Mouse (Mus musculus) heart, embryonic 14.5 days (tissue): ENCODE measurements around the gene G6pc3. TPM values are rescaled to one million over a fixed set of nuclear protein-coding genes. Genes with fewer than 3 reads are reported as not detected.

Source experiments
- ATAC-seq: fragments of 200-750 bp; cut with Nextera tagmentation; 2 replicates; pipeline ENCODE4 v1.8.0; 2017; ENCODE audit warnings: low read depth, moderate TSS enrichment; ENCODE audit not compliant: insufficient number of reproducible peaks, insufficient read depth, low FRiP score
- H3K27ac ChIP-seq, 2 experiments: fragments of 200-500 bp in 1 of 2; fragments of 300-500 bp in 1 of 2; sonication (generic) in 1 of 2; replicated peaks in 1 of 2; 2 replicates each; pipeline ENCODE4 v1.5.1; 2012 to 2014; ENCODE audit warnings: low read depth in 2 of 2, low read length in 2 of 2, control low read depth in 1 of 2, mild to moderate bottlenecking in 1 of 2, mixed read lengths in 1 of 2; ENCODE audit not compliant: control insufficient read depth in 1 of 2, insufficient read depth in 1 of 2
- H3K27me3 ChIP-seq: fragments of 300-500 bp; sonication (generic); 2 replicates; pipeline ENCODE4 v1.6.1; 2014; ENCODE audit warnings: mild to moderate bottlenecking, low read length, control low read depth; ENCODE audit not compliant: control insufficient read depth, insufficient read depth
- H3K36me3 ChIP-seq: fragments of 300-500 bp; sonication (generic); 2 replicates; pipeline ENCODE4 v1.6.1; 2014; ENCODE audit warnings: mild to moderate bottlenecking, control low read depth, low read length, mixed read lengths; ENCODE audit not compliant: control insufficient read depth, insufficient read depth
- H3K4me1 ChIP-seq, 2 experiments: fragments of 200-500 bp in 1 of 2; fragments of 300-500 bp in 1 of 2; sonication (generic) in 1 of 2; 2 replicates each; pipeline ENCODE4 v1.6.1; 2012 to 2014; ENCODE audit warnings: low read length in 2 of 2, control low read depth in 1 of 2, mixed read lengths in 1 of 2; ENCODE audit not compliant: control insufficient read depth in 2 of 2, insufficient read depth in 2 of 2
- H3K4me2 ChIP-seq: fragments of 300-500 bp; sonication (generic); 2 replicates; pipeline ENCODE4 v1.6.1; 2014; ENCODE audit warnings: mild to moderate bottlenecking, low read length
- H3K4me3 ChIP-seq, 2 experiments: fragments of 200-500 bp in 1 of 2; fragments of 300-500 bp in 1 of 2; sonication (generic) in 1 of 2; 2 replicates each; pipeline ENCODE4 v1.5.1; 2012 to 2014; ENCODE audit warnings: low read length in 2 of 2, mild to moderate bottlenecking in 2 of 2, control low read depth in 1 of 2, low read depth in 1 of 2, moderate library complexity in 1 of 2; ENCODE audit not compliant: control insufficient read depth in 1 of 2, insufficient read depth in 1 of 2
- H3K9ac ChIP-seq: fragments of 300-500 bp; sonication (generic); 2 replicates; pipeline ENCODE4 v1.6.1; 2014; ENCODE audit warnings: mild to moderate bottlenecking, low read length
- H3K9me3 ChIP-seq: fragments of 300-500 bp; sonication (generic); 2 replicates; pipeline ENCODE4 v1.6.1; 2016; ENCODE audit warnings: low read length, control low read depth; ENCODE audit not compliant: control insufficient read depth
- WGBS: fragments of 180-500 bp; shearing (Covaris S2); extraction: QIAGEN DNeasy Blood & Tissue Kit; methylation state at CpG from one replicate; pipeline ENCODE4 v1.1.7; 2014; 5-methylcytosine and 5-hydroxymethylcytosine counted together
- polyA plus RNA-seq: library from polyadenylated mRNA; unstranded; fragments of >200 nt; fragmentation: Nextera tagmentation; extraction: Ambion mirVana; gene quantifications from 2 replicates; pipeline ENCODE4 v1.2.1, GENCODE M21; 2014

The G6pc3 gene
- polyA plus RNA-seq, 1 experiment from 2014 or later = 27.8 TPM

DNA sequence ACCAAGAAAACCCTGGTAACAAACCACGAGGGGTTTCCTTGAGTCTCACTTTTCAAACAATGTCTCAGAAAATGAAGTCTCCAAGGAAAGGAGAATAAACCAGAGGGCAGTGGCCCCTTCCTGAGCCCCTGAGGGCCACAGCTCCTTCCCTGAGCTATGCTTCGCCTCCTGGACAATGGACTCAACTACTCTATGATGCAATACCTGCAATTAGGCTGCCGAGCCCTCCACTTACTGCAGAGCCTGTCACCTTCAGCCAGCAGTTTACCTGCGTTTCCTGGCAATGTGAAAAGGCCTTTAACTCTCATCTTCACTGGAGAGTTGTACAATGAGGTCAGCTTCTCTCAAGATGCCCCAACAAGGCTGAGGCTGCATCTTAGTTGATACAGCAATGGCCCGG is 20.7 kb upstream of the G6pc3 start:
- H3K27ac ChIP-seq = no peak overlapping the region
- no peak overlapping the region for H3K4me3 ChIP-seq
- H3K9me3 ChIP-seq = no peaks in the 10 kb centered on the region
- H3K36me3 ChIP-seq = peaks cover 62% of the 10 kb centered on the region
- H3K4me2 ChIP-seq = no peak overlapping the region
- no peaks in the 10 kb centered on the region for H3K27me3 ChIP-seq
- H3K9ac ChIP-seq = no peak overlapping the region
- no peaks in the 10 kb centered on the region for H3K4me1 ChIP-seq
- ATAC-seq = no peak
- WGBS = 80% methylated on average over 5 of the region's 5 CpGs

DNA sequence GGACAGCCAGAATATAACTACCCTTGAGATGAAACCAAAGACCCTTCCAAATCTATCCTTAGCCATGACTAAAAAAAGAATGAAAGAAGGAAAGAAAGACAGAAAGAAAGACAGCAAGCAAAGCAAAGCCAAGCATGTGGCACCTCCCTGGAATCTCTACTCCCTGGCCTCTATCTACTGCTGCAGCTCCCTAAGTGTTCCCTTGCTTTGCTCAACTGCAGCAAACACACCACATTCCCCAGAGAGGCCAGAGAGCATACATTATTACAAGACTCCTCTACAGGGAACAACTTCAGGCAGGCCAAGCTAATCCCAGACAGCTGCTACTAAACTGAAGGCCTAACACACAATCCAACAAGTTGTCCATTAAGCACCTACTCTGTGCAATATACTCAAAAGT is 9.6 kb upstream of the G6pc3 start:
- Histone ChIP-seq H3K27me3 (no peaks in the 10 kb centered on the region), H3K4me2 (no peak overlapping the region), H3K36me3 (peaks cover 67% of the 10 kb centered on the region), H3K9ac (no peak overlapping the region; the same call in 1 of the 2 replicates), H3K27ac (no peak overlapping the region; a peak in 1 of 4 replicates), H3K9me3 (no peaks in the 10 kb centered on the region), H3K4me1 (peaks cover 0 to 21% of the 10 kb centered on the region in 2 experiments; a peak in 2 of 4 replicates), H3K4me3 (no peak overlapping the region)
- no peak for ATAC-seq

DNA sequence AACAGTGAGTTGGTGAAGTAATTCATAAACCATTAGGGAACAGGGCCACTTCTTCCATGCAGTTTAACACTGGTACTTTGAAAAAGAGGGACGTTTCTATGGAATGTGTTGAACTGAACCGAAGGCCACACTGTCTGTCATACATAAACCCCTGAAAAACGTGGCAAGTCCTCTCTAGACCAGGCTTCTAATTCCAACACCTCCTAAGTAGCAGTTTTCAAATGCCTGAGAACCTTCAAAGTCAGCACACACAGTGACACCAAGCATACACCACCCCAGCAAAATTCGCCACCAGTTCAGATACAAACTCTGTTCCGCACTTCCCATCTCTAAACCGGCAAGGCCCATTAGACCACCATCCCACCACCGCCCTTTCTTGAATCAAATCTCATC is 5.2 kb upstream of the G6pc3 start:
- peaks cover 0 to 19% of the 10 kb centered on the region in 2 experiments; a peak in 2 of 4 replicates for H3K4me1 ChIP-seq
- no peaks in the 10 kb centered on the region for H3K27me3 ChIP-seq
- H3K36me3 ChIP-seq = peaks cover 38% of the 10 kb centered on the region
- H3K9me3 ChIP-seq = no peaks in the 10 kb centered on the region
- peak overlapping the region; percentile 95 for H3K9ac ChIP-seq
- peak overlapping the region; percentile 85 for H3K4me2 ChIP-seq
- H3K27ac ChIP-seq = peak overlapping the region; percentile 77 to 94
- WGBS = under 1% methylated on average over 7 of the region's 7 CpGs
- peak overlapping the region; percentile 80 to 96 for H3K4me3 ChIP-seq
- ATAC-seq = no peak

DNA sequence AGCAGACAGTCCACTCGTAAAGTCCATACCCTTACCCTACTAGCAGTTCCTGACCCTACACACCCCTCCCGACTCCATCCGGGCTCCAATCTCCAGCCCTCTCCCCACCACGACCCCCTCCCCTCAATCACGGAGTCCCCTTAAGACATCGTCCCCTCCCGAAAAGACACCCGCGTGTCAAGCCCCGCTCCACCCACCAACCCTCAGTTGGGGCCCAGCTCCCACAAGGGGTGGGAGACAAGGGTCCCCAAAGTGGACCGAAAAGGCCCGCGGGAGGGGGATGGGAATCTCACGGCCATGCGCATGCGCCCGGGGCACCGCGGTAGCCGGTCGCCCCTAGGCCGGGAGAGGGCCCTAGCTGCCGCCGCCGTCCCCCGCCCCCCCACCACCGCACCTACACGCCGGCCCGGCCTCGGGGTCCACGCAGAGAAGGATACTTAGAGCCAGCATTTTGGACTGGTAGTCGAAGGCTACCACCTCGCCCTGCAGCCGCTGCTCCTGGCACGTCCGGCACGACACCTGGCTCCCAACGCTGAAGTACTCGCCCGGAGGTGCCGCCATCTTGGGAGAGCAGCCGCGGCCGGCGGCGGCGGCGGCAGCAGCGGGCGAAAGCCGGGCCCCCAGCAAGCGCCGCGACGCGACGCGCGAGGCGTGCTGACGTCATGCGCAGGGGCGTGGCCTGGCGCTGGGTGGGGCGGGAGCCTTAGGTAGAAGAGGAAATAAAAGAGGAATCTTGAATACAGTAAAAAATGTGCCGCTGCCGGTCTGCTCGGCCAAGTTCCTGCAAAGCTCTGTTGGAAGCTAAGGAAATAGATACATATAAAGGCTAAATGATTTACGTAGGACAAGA is 4.5 kb upstream of the G6pc3 start, which contains the start of gene Lsm12:
TSS of gene Lsm12 (minus strand) at position 651 of the 850 bp plus-strand sequence.
- peaks cover 32% of the 10 kb centered on the region for H3K36me3 ChIP-seq
- WGBS = under 1% methylated on average over 69 of the region's 70 CpGs
- ATAC-seq = peak; percentile 80

DNA sequence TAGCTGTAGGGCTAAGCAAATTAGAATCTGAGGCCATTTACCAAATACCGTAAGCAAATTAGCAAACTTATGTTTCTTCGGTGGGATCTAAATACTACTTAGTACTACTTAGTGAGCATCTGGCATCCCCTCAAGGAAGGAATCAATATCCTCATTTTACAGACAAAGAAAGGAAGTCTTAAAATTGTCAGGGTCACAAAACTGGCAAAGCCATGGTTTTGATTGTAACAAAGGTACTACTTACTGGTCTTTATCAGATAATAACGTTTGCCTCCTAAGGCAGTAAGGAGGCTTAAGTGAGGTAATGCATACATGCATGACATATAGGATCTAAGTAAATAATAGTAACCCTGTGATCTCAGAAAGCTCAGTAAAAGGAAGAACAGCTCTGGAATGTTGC is 3.7 kb upstream of the G6pc3 start:
- no peak overlapping the region; a peak in 1 of 4 replicates for H3K27ac ChIP-seq

More for the DNA sequence above, 4.5 kb upstream of the G6pc3 start, which contains the start of gene Lsm12:
- H3K9ac ChIP-seq = peak within 1 kb of the TSS; percentile 95
- H3K4me3 ChIP-seq = peak within 1 kb of the TSS; percentile 80 to 96
- no peaks in the 10 kb centered on the region for H3K27me3 ChIP-seq
- H3K4me2 ChIP-seq = peak within 1 kb of the TSS; percentile 85
- H3K27ac ChIP-seq = peak within 1 kb of the TSS; percentile 90 to 94
- H3K4me1 ChIP-seq = peaks cover 0 to 15% of the 10 kb centered on the region in 2 experiments; a peak in 2 of 4 replicates
- no peaks in the 10 kb centered on the region for H3K9me3 ChIP-seq

DNA sequence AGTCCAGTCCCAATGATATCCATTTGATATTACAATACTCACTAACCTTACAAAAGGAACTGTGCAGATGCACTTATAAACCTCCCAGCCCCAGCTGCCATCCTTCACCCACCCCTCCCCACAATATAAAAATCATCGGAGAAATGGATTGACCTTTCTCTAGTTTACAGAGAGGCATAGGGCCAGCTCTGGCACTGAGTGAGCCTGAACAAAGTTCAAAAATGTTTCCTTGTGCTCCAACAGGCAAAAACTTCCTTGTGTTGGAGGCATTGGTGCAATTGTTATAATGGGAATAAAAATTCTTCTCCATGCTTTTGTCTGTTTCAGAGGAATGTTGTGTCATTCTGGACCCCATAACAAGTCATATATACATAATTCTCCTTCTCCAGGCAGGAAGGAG is 3.2 kb upstream of the G6pc3 start:
- no peak overlapping the region for H3K4me3 ChIP-seq
- no peaks in the 10 kb centered on the region for H3K27me3 ChIP-seq
- WGBS = 72% methylated on average over 1 of the region's 1 CpGs
- no peak for ATAC-seq
- H3K27ac ChIP-seq = no peak overlapping the region
- no peak overlapping the region for H3K9ac ChIP-seq
- peaks cover 2 to 24% of the 10 kb centered on the region in 2 experiments; a peak in 3 of 4 replicates for H3K4me1 ChIP-seq
- H3K36me3 ChIP-seq = peaks cover 19% of the 10 kb centered on the region
- no peaks in the 10 kb centered on the region for H3K9me3 ChIP-seq
- no peak overlapping the region for H3K4me2 ChIP-seq

More for the DNA sequence above, 3.7 kb upstream of the G6pc3 start:
- no peaks in the 10 kb centered on the region for H3K9me3 ChIP-seq
- H3K4me3 ChIP-seq = peak overlapping the region in 1 of 2 experiments; percentile 96; a peak in 2 of 4 replicates
- H3K4me2 ChIP-seq = peak overlapping the region; percentile 85
- H3K27me3 ChIP-seq = no peaks in the 10 kb centered on the region
- peaks cover under 1 to 21% of the 10 kb centered on the region in 2 experiments; a peak in 3 of 4 replicates for H3K4me1 ChIP-seq
- WGBS = 55% methylated on average over 3 of the region's 3 CpGs
- H3K9ac ChIP-seq = peak overlapping the region; percentile 95; the same call in 1 of the 2 replicates
- no peak for ATAC-seq
- H3K36me3 ChIP-seq = peaks cover 24% of the 10 kb centered on the region

DNA sequence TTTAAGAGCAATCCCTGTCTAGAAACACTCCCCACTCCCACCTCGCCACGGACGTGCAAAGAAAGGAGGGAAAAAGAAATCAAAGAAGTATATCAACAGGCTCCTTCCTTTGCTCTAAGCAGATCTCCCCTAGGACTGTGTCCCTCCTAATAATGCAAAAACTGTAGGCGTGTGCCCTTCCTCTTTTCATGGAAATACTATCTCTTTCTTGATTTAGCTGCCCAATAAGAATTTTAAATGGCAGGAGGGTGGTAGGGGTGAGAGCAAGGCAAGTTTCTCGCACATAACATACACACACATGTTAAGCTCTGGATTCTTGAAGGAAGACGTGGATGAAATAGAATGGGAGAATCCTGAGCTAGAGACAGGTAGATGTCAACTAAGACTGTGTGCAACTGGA is 440 bp upstream of the G6pc3 start:
- Histone ChIP-seq H3K27me3 (no peaks in the 10 kb centered on the region), H3K27ac (peak overlapping the region in 1 of 2 experiments; percentile 20; a peak in 1 of 4 replicates), H3K9me3 (no peaks in the 10 kb centered on the region), H3K4me2 (peak overlapping the region; percentile 77), H3K36me3 (peaks cover 21% of the 10 kb centered on the region), H3K4me1 (peaks cover 2 to 16% of the 10 kb centered on the region in 2 experiments; a peak in 3 of 4 replicates), H3K9ac (peak overlapping the region; percentile 77), H3K4me3 (peak overlapping the region; percentile 62 to 81)
- WGBS = 53% methylated on average over 6 of the region's 6 CpGs
- ATAC-seq = no peak
